Mouse (Mus musculus): ENCODE measurements at regions not wholly inside any gene's neighbourhood (a gene's known extent, or its start where the extent isn't known, plus 50 kb on each side); places are given as distances from the start of the nearest gene placed in this dataset.

DNA sequence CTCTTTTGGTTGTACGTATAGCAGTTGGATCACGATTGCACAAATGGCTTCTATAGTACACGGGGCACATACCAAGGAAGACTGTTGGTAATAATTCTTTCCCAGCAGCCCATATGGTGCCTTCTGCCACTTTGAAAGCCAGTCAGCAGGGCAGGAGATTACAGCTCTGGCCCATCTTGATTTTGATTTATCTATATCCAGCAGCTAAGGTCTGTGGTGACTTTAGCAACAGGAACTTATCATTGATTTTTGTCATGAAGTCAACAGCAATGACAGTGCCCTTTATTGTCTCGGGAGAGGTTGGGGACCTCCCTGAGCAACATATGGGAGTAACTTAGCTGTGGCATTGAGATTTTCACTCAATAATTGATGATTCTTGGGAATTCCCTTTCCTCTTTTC, 64.1 kb upstream of the Tab2 start:
- no peak for ATAC-seq (ENCODE audit: insufficient read depth, low FRiP score, low TSS enrichment)
- H3K4me3 ChIP-seq (ENCODE audit: low read depth, low read length) = no peak overlapping the region
- DNase-seq (ENCODE audit: low spot score) = no peak
- no peak overlapping the region for H3K4me2 ChIP-seq (ENCODE audit: low read depth)
- no peaks in the 10 kb centered on the region for H3K9me3 ChIP-seq (ENCODE audit: control insufficient read depth, low read length)
- no peaks in the 10 kb centered on the region for H3K36me3 ChIP-seq (ENCODE audit: control insufficient read depth, insufficient read depth, low read length)
- H3K4me1 ChIP-seq (ENCODE audit: control insufficient read depth, insufficient read depth, low read length) = no peaks in the 10 kb centered on the region
- no peaks in the 10 kb centered on the region for H3K27me3 ChIP-seq (ENCODE audit: control insufficient read depth, insufficient read depth, low read length)
- no peak overlapping the region for H3K27ac ChIP-seq (ENCODE audit: low read depth, low read length)
- WGBS = 74% methylated on average over 4 of the region's 4 CpGs
- H3K9ac ChIP-seq (ENCODE audit: low read length) = no peak overlapping the region

DNA sequence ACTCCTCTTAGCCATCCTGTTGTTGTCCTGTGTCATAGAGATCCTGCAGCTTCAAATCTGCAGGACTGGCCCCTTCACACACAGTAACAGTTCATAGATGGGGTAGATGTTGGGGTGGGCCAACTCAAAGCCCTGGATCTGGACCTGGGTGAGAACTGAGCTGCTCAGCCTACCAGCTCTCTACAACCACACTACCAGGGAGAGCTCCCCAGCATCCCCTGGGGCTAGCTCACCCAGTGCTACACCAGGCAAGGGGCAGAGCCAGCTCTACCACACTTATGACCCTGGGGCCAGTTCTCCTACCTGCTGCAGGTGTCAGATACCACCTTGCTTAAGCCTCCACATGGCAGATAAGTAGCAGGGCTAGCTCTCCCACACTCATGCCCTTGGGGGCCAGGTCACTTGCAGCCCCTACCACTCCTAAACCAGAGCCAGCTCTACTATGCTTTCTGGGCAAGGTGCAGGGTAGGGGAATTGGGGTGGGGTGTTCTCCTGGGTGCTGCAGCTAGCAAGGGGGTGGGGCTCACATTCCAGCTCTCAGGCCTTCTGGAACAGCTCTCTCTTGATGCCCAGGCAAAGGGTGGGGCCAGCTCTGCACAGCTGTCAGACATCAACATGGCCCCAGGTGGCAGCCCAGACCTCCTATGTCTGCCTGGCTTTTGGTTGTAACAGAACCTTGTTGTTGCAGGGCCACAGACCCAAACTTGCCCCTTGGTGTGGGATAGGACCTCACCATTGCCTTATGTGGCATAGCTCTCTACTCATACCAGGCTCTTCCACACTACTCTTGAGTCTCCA, 62.4 kb upstream of the Tab2 start:
- H3K36me3 ChIP-seq (ENCODE audit: control insufficient read depth, insufficient read depth, low read length) = no peaks in the 10 kb centered on the region
- H3K9ac ChIP-seq (ENCODE audit: low read length) = no peak overlapping the region
- H3K4me3 ChIP-seq (ENCODE audit: low read depth, low read length) = no peak overlapping the region
- H3K27ac ChIP-seq (ENCODE audit: low read depth, low read length) = no peak overlapping the region
- no peaks in the 10 kb centered on the region for H3K27me3 ChIP-seq (ENCODE audit: control insufficient read depth, insufficient read depth, low read length)
- H3K4me2 ChIP-seq (ENCODE audit: low read depth) = no peak overlapping the region
- no peak for DNase-seq (ENCODE audit: low spot score)
- no peaks in the 10 kb centered on the region for H3K4me1 ChIP-seq (ENCODE audit: control insufficient read depth, insufficient read depth, low read length)
- H3K9me3 ChIP-seq (ENCODE audit: control insufficient read depth, low read length) = no peaks in the 10 kb centered on the region
- ATAC-seq (ENCODE audit: insufficient read depth, low FRiP score, low TSS enrichment) = no peak; the same call in 1 of the 2 replicates

DNA sequence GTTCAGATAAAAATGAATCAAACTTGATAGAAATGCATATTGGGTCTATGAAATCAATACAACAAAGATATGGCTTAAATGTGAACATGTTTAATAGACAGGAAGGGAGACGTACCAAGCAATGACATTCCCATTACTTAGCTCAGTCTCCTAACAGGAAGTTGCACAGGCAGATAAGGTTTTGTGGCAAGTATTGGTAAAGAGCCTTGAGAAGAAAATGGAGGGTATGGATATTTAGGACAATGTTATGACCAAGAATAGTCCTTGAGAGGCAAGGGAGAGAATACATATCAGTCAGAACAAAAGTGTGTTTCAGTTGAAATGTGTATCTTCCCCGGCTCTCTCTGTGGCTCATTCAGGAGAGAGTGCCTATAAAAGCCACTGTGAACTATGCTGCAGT, 60.7 kb upstream of the Tab2 start:
- DNase-seq (ENCODE audit: low spot score) (no peak), ATAC-seq (ENCODE audit: insufficient read depth, low FRiP score, low TSS enrichment) (no peak)
- 83% methylated on average over 2 of the region's 2 CpGs for WGBS
- no peaks in the 10 kb centered on the region for H3K4me1 ChIP-seq (ENCODE audit: control insufficient read depth, insufficient read depth, low read length)
- no peak overlapping the region for H3K27ac ChIP-seq (ENCODE audit: low read depth, low read length)
- H3K36me3 ChIP-seq (ENCODE audit: control insufficient read depth, insufficient read depth, low read length) = no peaks in the 10 kb centered on the region
- H3K4me2 ChIP-seq (ENCODE audit: low read depth) = no peak overlapping the region
- H3K9ac ChIP-seq (ENCODE audit: low read length) = no peak overlapping the region
- no peak overlapping the region for H3K4me3 ChIP-seq (ENCODE audit: low read depth, low read length)
- H3K27me3 ChIP-seq (ENCODE audit: control insufficient read depth, insufficient read depth, low read length) = no peaks in the 10 kb centered on the region
- no peaks in the 10 kb centered on the region for H3K9me3 ChIP-seq (ENCODE audit: control insufficient read depth, low read length)

DNA sequence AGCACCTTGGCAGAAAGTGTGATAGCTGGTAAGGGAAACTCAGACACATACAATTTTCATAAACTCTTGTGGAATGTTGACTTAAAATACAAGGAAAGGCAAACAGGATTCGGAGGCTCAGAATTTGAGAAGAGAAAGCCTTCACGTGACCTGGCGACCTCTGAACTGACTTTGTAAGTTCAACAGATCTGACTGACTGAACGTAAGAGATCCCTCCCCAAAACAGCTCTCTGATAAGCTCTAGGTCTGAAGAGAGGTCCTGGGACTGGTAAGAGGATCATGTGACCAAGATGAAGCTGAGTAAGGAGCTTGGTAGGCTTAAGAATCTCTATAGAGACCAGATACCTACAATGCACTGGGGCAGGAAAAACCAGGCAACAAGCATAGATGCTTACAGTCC, 55.7 kb upstream of the Tab2 start:
- WGBS = 82% methylated on average over 4 of the region's 4 CpGs
- Histone ChIP-seq H3K36me3 (ENCODE audit: control insufficient read depth, insufficient read depth, low read length) (no peaks in the 10 kb centered on the region), H3K27me3 (ENCODE audit: control insufficient read depth, insufficient read depth, low read length) (no peaks in the 10 kb centered on the region), H3K9ac (ENCODE audit: low read length) (no peak overlapping the region), H3K9me3 (ENCODE audit: control insufficient read depth, low read length) (no peaks in the 10 kb centered on the region), H3K4me2 (ENCODE audit: low read depth) (no peak overlapping the region), H3K4me1 (ENCODE audit: control insufficient read depth, insufficient read depth, low read length) (no peaks in the 10 kb centered on the region), H3K27ac (ENCODE audit: low read depth, low read length) (no peak overlapping the region), H3K4me3 (ENCODE audit: low read depth, low read length) (no peak overlapping the region)
- ATAC-seq (ENCODE audit: insufficient read depth, low FRiP score, low TSS enrichment) (no peak), DNase-seq (ENCODE audit: low spot score) (no peak)

DNA sequence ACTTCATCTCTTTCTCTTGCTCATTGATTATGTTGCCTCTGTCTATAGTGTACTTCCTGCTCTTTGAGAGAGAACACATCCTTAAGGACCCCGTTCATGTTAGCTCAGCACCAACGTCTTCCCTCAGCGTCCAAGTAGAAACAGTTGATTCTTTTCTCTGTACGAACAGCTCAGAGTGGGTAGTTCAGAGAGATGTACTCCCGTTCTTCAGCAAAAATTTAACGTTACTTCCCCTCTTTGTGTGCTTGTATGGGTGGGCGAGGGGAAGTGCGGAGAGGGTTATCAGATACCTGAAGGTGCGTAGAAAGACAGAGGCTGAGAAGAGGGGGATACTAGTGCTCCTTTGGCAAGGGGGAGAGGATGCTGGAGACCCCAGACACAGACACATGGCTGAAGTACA, 55.1 kb upstream of the Tab2 start:
- H3K9ac ChIP-seq (ENCODE audit: low read length) = no peak overlapping the region
- no peak overlapping the region for H3K4me2 ChIP-seq (ENCODE audit: low read depth)
- ATAC-seq (ENCODE audit: insufficient read depth, low FRiP score, low TSS enrichment) (no peak), DNase-seq (ENCODE audit: low spot score) (no peak)
- no peak overlapping the region for H3K27ac ChIP-seq (ENCODE audit: low read depth, low read length)
- H3K4me3 ChIP-seq (ENCODE audit: low read depth, low read length) = no peak overlapping the region
- 92% methylated on average over 9 of the region's 9 CpGs for WGBS
- no peaks in the 10 kb centered on the region for H3K36me3 ChIP-seq (ENCODE audit: control insufficient read depth, insufficient read depth, low read length)
- H3K27me3 ChIP-seq (ENCODE audit: control insufficient read depth, insufficient read depth, low read length) = no peaks in the 10 kb centered on the region
- no peaks in the 10 kb centered on the region for H3K4me1 ChIP-seq (ENCODE audit: control insufficient read depth, insufficient read depth, low read length)
- H3K9me3 ChIP-seq (ENCODE audit: control insufficient read depth, low read length) = no peaks in the 10 kb centered on the region

DNA sequence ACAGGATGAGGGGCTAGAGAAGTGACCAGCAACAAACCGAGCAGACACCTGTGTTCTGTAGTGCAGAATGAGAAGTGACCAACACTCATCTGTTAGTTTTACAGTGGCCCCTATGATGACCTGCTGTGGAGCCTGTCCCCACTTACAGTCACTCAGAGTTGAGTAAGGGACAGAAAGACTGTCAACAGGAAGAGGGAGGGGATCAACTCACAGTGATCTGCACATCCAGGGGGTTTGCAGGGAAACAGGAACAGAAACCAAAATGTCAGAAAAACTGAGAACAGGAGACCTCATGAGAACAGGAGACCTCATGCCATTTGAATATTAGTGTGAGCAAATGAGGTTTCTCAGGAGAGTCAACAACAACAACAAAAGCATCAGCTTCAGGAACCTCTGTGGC, 53.8 kb upstream of the Tab2 start:
- Histone ChIP-seq H3K27ac (ENCODE audit: low read depth, low read length) (no peak overlapping the region), H3K9ac (ENCODE audit: low read length) (no peak overlapping the region), H3K4me3 (ENCODE audit: low read depth, low read length) (no peak overlapping the region), H3K36me3 (ENCODE audit: control insufficient read depth, insufficient read depth, low read length) (no peaks in the 10 kb centered on the region), H3K27me3 (ENCODE audit: control insufficient read depth, insufficient read depth, low read length) (no peaks in the 10 kb centered on the region), H3K9me3 (ENCODE audit: control insufficient read depth, low read length) (no peaks in the 10 kb centered on the region), H3K4me1 (ENCODE audit: control insufficient read depth, insufficient read depth, low read length) (no peaks in the 10 kb centered on the region), H3K4me2 (ENCODE audit: low read depth) (no peak overlapping the region)
- no peak for DNase-seq (ENCODE audit: low spot score)
- WGBS = 71% methylated on average over 1 of the region's 1 CpGs
- ATAC-seq (ENCODE audit: insufficient read depth, low FRiP score, low TSS enrichment) = no peak

DNA sequence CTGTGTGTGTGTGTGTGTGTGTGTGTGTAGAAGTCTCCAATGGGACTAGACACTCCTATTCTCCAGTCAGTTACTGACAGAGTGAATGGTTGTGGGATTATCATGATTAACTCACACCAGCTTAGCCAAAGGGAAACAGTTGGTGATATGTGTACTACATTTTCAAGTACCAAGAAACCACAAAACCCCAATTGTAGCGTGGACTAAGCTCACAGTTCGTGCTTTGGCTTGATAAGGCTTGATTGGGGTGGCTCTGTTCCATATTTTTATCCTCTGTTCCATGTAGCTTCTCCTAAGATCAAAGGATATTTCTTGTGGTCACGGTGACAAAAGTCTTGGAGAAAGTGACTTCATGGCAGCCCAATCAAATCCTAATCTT, 51.9 kb upstream of the Tab2 start:
- Histone ChIP-seq H3K4me1 (ENCODE audit: control insufficient read depth, insufficient read depth, low read length) (no peaks in the 10 kb centered on the region), H3K9ac (ENCODE audit: low read length) (no peak overlapping the region), H3K36me3 (ENCODE audit: control insufficient read depth, insufficient read depth, low read length) (no peaks in the 10 kb centered on the region), H3K4me2 (ENCODE audit: low read depth) (no peak overlapping the region), H3K27ac (ENCODE audit: low read depth, low read length) (no peak overlapping the region), H3K9me3 (ENCODE audit: control insufficient read depth, low read length) (no peaks in the 10 kb centered on the region), H3K27me3 (ENCODE audit: control insufficient read depth, insufficient read depth, low read length) (no peaks in the 10 kb centered on the region), H3K4me3 (ENCODE audit: low read depth, low read length) (no peak overlapping the region)
- no peak for ATAC-seq (ENCODE audit: insufficient read depth, low FRiP score, low TSS enrichment)
- no peak for DNase-seq (ENCODE audit: low spot score)
- whole genome bisulfite sequencing = 80% methylated on average over 3 of the region's 3 CpGs

DNA sequence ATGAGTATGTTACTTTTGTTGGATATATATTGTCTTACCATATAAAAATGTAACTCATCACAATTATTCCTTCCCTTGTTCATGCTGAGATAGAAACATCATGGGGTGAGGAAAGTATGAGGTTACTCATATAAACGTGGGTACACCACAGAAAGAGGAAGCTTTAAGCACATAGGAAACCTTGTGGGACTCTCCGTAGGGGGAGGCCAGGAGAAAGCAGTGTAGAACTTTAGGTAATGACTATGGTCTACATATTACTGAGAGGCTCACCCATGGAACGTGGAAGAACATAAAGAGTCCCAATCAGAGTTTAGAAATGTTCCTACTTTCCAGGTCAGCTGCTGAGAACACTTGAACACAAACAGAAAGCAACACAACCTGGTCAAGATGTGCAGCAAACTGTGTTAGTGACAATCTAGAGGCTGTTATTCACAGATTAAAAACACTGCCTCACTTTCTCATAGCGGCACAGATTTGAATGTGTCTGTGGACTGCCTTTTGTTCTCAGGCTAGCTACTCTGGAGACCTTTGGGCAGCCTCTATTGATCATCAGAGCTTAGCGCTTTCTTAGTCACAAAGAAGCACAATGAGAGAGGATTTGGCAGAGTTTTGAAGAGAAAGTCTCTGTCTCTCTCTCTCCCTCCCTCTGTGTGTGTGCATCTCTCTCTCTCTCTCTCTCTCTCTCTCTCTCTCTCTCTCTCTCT, 51.4 kb upstream of the Tab2 start:
- H3K27me3 ChIP-seq (ENCODE audit: control insufficient read depth, insufficient read depth, low read length) = no peaks in the 10 kb centered on the region
- H3K4me2 ChIP-seq (ENCODE audit: low read depth) = no peak overlapping the region
- no peak overlapping the region for H3K4me3 ChIP-seq (ENCODE audit: low read depth, low read length)
- no peaks in the 10 kb centered on the region for H3K4me1 ChIP-seq (ENCODE audit: control insufficient read depth, insufficient read depth, low read length)
- no peaks in the 10 kb centered on the region for H3K9me3 ChIP-seq (ENCODE audit: control insufficient read depth, low read length)
- H3K9ac ChIP-seq (ENCODE audit: low read length) = no peak overlapping the region
- no peak overlapping the region for H3K27ac ChIP-seq (ENCODE audit: low read depth, low read length)
- no peaks in the 10 kb centered on the region for H3K36me3 ChIP-seq (ENCODE audit: control insufficient read depth, insufficient read depth, low read length)
- WGBS = 62% methylated on average over 5 of the region's 5 CpGs
- ATAC-seq (ENCODE audit: insufficient read depth, low FRiP score, low TSS enrichment) (no peak), DNase-seq (ENCODE audit: low spot score) (no peak)
